Mouse (Mus musculus) right cerebral cortex, postnatal 25 days (tissue): ENCODE results near the gene Tbl1x.

Experiments
- DNase-seq: peaks from one replicate; pipeline ENCODE4 v3.0.0; 2022

Tbl1x gene

GRCm38 (mm10) chrX:77545362-77546078 is 34.7 kb downstream of the Tbl1x start:
- no peak for DNase-seq

GRCm38 (mm10) chrX:77546448-77546847 is 35.6 kb downstream of the Tbl1x start:
- DNase-seq: no peak

GRCm38 (mm10) chrX:77548951-77549350 is 38.1 kb downstream of the Tbl1x start:
- no peak for DNase-seq

DNA sequence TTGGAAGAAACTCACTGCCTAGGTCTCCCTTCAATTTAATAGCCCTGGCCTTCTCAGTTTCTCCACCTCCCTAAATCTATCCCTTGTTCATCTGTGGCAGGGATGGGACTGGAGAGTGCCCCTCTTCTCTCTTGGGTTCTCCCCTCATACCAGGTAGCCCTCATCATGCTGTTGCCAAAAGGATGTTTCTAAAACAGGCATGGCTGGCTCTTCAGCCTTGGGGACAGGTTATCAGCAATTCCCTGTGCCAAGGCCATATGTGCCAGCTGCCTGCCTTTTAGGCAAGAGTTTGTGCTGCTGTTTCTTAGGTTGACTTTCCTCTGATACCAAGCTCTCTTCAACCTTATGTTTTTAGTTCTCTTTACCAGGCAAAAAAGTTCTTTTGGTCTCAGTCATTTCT is 39.6 kb downstream of the Tbl1x start:
- no peak for DNase-seq

DNA sequence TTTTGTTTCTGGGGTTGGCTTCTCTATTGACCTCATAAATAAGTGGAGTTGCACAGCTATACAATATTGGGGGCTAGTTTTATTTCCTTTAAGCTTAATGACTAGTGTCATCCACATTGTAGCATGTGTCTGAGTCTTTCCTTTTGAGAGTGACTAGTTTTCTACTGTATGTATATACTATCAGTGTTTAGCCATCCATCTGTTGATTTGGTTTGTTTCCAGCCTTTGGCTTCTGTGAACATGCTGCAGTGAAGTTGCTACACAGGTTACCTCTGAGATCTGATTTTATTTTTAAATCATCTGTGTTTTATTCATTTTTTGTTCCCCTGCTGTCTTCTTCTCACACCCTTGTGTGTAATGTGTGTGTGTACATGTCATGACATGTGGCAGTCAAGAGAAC is 40.5 kb downstream of the Tbl1x start:
- no peak for DNase-seq

DNA sequence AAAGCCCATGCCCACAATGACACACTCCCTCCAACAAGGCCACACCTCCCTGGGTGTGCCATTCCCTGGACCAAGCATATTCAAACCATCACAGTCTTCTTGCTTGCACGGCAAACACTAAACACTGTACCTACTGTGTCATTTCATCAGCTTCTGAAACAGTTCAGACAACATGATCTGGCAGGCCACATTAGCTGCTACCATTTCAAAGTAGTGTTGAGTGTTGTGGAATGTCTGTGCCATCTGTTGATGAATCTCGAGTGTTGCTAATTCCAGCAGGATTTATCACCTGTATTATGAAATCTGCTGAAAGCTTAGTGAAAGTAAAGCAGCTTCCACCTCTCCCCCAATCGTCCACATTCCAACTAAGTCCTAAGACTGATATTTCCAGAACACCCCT is 41.3 kb downstream of the Tbl1x start:
- no peak for DNase-seq

GRCm38 (mm10) chrX:77555985-77556384 is 45.2 kb downstream of the Tbl1x start:
- DNase-seq: no peak

- DNase-seq: no peak
Measured at GRCm38 (mm10) chrX:77559199-77559881, 48.5 kb downstream of the Tbl1x start.

- DNase-seq: no peak
Measured at GRCm38 (mm10) chrX:77563616-77564015, 52.8 kb downstream of the Tbl1x start.

DNA sequence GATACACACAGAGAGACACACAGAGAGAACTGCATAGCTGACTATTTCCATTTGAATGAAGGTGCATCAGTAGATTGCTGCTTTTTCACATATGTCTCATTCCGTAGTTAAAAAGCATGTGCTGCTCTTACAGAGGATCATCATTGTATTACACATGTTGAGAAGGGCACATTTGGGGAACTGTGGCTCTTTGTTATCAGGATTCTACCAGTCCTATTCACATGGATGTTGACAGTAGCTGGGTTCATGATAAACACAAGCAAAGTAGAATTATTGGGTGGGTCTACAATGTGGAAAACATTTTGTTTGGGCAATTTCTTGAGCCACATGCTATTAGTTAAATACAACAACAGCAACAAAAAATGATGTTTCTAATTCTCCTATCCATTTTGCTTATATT is 55.9 kb downstream of the Tbl1x start:
- DNase-seq: no peak

GRCm38 (mm10) chrX:77568013-77568412 is 57.2 kb downstream of the Tbl1x start:
- DNase-seq: no peak

GRCm38 (mm10) chrX:77573743-77574142 is 62.9 kb downstream of the Tbl1x start:
- DNase-seq: no peak

- no peak for DNase-seq
Measured at GRCm38 (mm10) chrX:77577108-77577507, 66.3 kb downstream of the Tbl1x start.

- no peak for DNase-seq
Measured at GRCm38 (mm10) chrX:77578172-77578571, 67.4 kb downstream of the Tbl1x start.

- DNase-seq: no peak
Measured at GRCm38 (mm10) chrX:77579964-77580363, 69.2 kb downstream of the Tbl1x start.

GRCm38 (mm10) chrX:77585974-77586373 is 75.2 kb downstream of the Tbl1x start:
- DNase-seq: no peak

GRCm38 (mm10) chrX:77594670-77595224 is 83.9 kb downstream of the Tbl1x start:
- no peak for DNase-seq

DNA sequence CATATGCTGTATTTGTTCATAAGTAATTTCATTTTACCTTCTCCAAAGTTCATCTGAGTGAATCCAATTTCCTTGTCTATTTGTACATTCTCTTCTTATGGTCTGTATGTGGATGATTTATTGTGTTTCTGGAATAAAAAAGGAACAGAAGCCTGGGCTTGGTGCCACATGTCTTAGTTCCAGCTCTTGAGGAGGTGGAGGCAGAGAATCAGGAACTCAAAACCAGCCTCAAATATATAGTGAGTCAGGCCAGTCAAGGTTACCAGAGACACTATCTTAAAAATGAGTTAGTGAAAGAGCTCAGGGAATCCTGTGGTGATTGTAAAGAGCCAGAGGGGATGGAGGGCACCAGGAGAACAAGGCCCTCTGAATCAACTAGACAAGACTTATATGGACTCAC is 86.9 kb downstream of the Tbl1x start:
- DNase-seq: peak; percentile 32

DNA sequence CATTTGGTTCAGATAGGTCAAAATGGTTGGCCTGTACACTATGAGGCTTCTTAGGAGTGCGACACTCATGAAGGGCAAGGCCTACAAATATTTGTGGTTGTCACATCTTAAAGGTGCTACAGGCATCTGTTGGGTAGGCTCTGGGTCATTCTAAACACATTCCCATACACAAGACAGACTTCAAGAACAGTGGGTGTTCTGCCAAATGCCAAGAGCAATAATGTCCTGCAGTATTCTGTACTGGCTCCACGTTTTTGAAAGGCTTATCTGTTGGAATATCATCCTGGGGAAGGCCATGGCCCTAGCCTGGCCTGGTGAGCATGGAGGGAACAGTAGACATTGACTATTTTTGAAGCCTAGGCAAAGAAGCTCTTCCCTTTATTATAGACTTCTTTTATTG is 87.9 kb downstream of the Tbl1x start:
- DNase-seq: no peak

GRCm38 (mm10) chrX:77603496-77604258 is 92.9 kb downstream of the Tbl1x start:
- DNase-seq: no peak

DNA sequence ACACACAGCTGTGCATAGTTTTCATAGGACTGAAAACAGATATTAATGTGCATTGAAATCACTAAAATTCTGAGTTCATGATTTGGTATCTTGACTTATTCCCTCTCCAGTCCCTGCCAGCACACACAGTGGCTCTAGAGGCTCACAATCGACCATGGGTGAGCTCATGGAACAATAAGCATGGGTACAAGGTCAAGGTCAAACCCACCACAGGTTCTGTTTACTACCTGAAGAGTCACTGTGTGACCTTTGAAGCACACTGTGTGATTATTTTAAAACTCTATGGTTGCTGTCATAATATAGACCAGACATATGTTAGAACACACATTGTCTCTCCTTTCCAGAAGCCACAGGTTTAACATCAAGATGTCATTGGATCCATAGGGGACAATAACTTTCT is 96.7 kb downstream of the Tbl1x start:
- DNase-seq: no peak

DNA sequence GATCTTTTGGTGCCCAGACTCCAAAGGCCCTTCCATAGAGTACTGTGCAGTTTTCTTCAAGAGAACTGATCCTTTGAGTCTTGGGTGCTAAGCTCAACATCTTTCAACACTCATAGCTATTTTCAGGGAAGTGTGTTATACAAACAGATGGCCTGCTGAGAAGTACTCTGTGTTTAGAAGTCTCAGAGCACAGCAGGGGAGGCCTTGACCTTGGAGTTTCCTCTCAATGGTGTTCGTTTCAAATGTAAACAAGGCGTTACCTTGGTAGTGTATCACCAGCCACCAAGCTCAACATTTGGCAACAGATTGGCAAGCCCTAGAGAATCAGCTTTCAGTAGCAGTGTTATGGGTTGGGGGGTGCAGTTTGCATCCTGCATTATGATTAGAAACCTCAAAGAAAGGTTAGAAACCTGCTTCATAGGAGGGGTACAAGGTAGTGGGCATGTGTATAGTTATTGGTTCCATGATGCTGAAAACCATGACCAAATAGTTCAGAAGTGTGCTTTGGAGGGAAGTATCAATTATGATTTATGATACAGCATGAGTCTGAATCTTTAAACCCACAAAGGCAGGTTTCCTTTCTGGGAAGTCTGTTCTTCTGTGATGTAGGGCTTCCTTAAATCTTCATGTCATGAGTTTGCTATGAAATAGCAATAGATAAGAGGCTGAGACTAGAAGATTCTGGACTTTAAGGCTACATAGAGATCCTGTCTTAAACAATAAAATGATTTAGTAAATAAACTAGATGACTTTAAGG is 98.3 kb downstream of the Tbl1x start:
- DNase-seq: no peak

DNA sequence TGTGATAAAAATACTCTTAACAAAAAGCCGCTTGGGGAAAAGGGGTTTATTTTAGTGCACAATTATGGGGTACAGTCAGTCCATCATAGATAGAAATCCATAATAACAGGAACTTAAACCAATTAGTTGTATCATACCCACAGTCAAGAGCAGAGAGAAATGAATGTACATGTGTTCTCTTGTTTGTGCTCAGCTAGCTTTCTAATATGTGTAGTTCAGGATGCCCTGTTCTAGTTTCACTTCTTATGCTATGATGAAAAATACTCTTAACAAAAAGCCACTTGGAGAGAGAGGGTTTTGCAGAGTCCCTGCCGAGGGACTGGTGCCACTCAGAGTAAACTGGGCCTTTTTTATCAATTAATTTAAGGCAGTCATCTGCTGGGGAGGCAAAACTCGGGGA is 101.1 kb downstream of the Tbl1x start:
- no peak for DNase-seq
